Mouse (Mus musculus) midbrain, embryonic 14.5 days (tissue): Measurements from ENCODE around the gene Tns3. TPM values are rescaled to one million over a fixed set of nuclear protein-coding genes. Genes with fewer than 3 reads are reported as not detected.
A peak's percentile ranks its signal among the peaks of the same experiment; 100 is the strongest.

ENCODE experiments used
- ATAC-seq: fragments of 200-750 bp; cut with Nextera tagmentation; 2 replicates; pipeline ENCODE4 v1.8.0; 2017; ENCODE audit warnings: moderate number of reproducible peaks, moderate library complexity; ENCODE audit not compliant: low FRiP score, low TSS enrichment
- DNase-seq: peaks from one replicate; pipeline ENCODE4 v3.0.0-alpha.2; 2015
- H3K27ac ChIP-seq: fragments of 300-500 bp; sonication (generic); replicated peaks from 2 replicates; pipeline ENCODE4 v1.5.1; 2014; ENCODE audit warnings: mild to moderate bottlenecking, low read depth, low read length, moderate library complexity
- H3K27me3 ChIP-seq: fragments of 300-500 bp; sonication (generic); 2 replicates; pipeline ENCODE4 v1.6.1; 2014; ENCODE audit warnings: low read length, control low read depth, mixed read lengths; ENCODE audit not compliant: control insufficient read depth, insufficient read depth
- H3K36me3 ChIP-seq: fragments of 300-500 bp; sonication (generic); 2 replicates; pipeline ENCODE4 v1.6.1; 2014; ENCODE audit warnings: low read length, control low read depth; ENCODE audit not compliant: control insufficient read depth, insufficient read depth
- H3K4me1 ChIP-seq: fragments of 300-500 bp; sonication (generic); 2 replicates; pipeline ENCODE4 v1.6.1; 2014; ENCODE audit warnings: mild to moderate bottlenecking, antibody characterized with exemption, low read length, control low read depth; ENCODE audit not compliant: control insufficient read depth, insufficient read depth
- H3K4me2 ChIP-seq: fragments of 300-500 bp; sonication (generic); 2 replicates; pipeline ENCODE4 v1.6.1; 2014; ENCODE audit warnings: mild to moderate bottlenecking, low read length, moderate library complexity
- H3K4me3 ChIP-seq: fragments of 300-500 bp; sonication (generic); replicated peaks from 2 replicates; pipeline ENCODE4 v1.5.1; 2014; ENCODE audit warnings: low read depth, low read length
- H3K9ac ChIP-seq: fragments of 300-500 bp; sonication (generic); replicated peaks from 2 replicates; pipeline ENCODE4 v1.6.1; 2014; ENCODE audit warnings: mild to moderate bottlenecking, low read length, moderate library complexity
- H3K9me3 ChIP-seq: fragments of 300-500 bp; sonication (generic); 2 replicates; pipeline ENCODE4 v1.6.1; 2016; ENCODE audit warnings: low read length, control low read depth, mixed read lengths; ENCODE audit not compliant: control insufficient read depth
- WGBS: fragments of 180-500 bp; shearing (Covaris S2); extraction: QIAGEN DNeasy Blood & Tissue Kit; methylation state at CpG from one replicate; pipeline ENCODE4 v1.1.7; 2014; 5-methylcytosine and 5-hydroxymethylcytosine counted together
- polyA plus RNA-seq: library from polyadenylated mRNA; unstranded; fragments of >200 nt; fragmentation: Nextera tagmentation; extraction: Ambion mirVana; gene quantifications from 2 replicates; pipeline ENCODE4 v1.2.1, GENCODE M21; 2014

Gene Tns3
- polyA plus RNA-seq, 1 experiment from 2014 or later = 4.4 TPM

GRCm38 (mm10) chr11:8457951-8458350, 206.4 kb downstream of the Tns3 start:
- 60% methylated on average over 5 of the region's 5 CpGs for WGBS
- Histone ChIP-seq H3K9me3 (no peaks in the 10 kb centered on the region), H3K4me1 (peaks cover 17% of the 10 kb centered on the region; the same call in 1 of the 2 replicates), H3K36me3 (no peaks in the 10 kb centered on the region), H3K4me2 (no peak overlapping the region), H3K4me3 (no peak overlapping the region), H3K9ac (no peak overlapping the region), H3K27ac (no peak overlapping the region), H3K27me3 (no peaks in the 10 kb centered on the region)
- ATAC-seq (no peak), DNase-seq (peak; percentile 40)

GRCm38 (mm10) chr11:8456586-8457285, 207.6 kb downstream of the Tns3 start:
- Histone ChIP-seq H3K27ac (peak overlapping the region; percentile 57), H3K4me1 (peaks cover 17% of the 10 kb centered on the region; the same call in 1 of the 2 replicates), H3K9me3 (no peaks in the 10 kb centered on the region), H3K36me3 (no peaks in the 10 kb centered on the region), H3K9ac (no peak overlapping the region), H3K4me3 (no peak overlapping the region), H3K4me2 (no peak overlapping the region), H3K27me3 (no peaks in the 10 kb centered on the region)
- 52% methylated on average over 9 of the region's 9 CpGs for WGBS
- ATAC-seq (peak; percentile 51; the same call in 1 of the 2 replicates), DNase-seq (peak; percentile 41)

GRCm38 (mm10) chr11:8455650-8456049, 208.7 kb downstream of the Tns3 start:
- H3K36me3 ChIP-seq = no peaks in the 10 kb centered on the region
- WGBS = 88% methylated on average over 6 of the region's 6 CpGs
- H3K27me3 ChIP-seq = no peaks in the 10 kb centered on the region
- H3K4me3 ChIP-seq = no peak overlapping the region
- no peaks in the 10 kb centered on the region for H3K9me3 ChIP-seq
- no peak overlapping the region for H3K27ac ChIP-seq
- peaks cover 17% of the 10 kb centered on the region; the same call in 1 of the 2 replicates for H3K4me1 ChIP-seq
- no peak overlapping the region for H3K4me2 ChIP-seq
- ATAC-seq (no peak), DNase-seq (no peak)
- H3K9ac ChIP-seq = no peak overlapping the region

- H3K36me3 ChIP-seq = no peaks in the 10 kb centered on the region
- no peak overlapping the region for H3K4me2 ChIP-seq
- H3K27ac ChIP-seq = no peak overlapping the region
- DNase-seq (no peak), ATAC-seq (no peak)
- H3K4me1 ChIP-seq = peaks cover 17% of the 10 kb centered on the region; the same call in 1 of the 2 replicates
- WGBS = 72% methylated on average over 6 of the region's 6 CpGs
- H3K4me3 ChIP-seq = no peak overlapping the region
- no peak overlapping the region for H3K9ac ChIP-seq
- no peaks in the 10 kb centered on the region for H3K9me3 ChIP-seq
- no peaks in the 10 kb centered on the region for H3K27me3 ChIP-seq
These were observed 211.1 kb downstream of the Tns3 start for GRCm38 (mm10) chr11:8453252-8453651.

GRCm38 (mm10) chr11:8451597-8452201, 212.6 kb downstream of the Tns3 start:
- no peak for ATAC-seq
- Histone ChIP-seq H3K9me3 (no peaks in the 10 kb centered on the region), H3K4me1 (peaks cover 8% of the 10 kb centered on the region; the same call in 1 of the 2 replicates), H3K9ac (no peak overlapping the region), H3K27me3 (no peaks in the 10 kb centered on the region), H3K4me3 (no peak overlapping the region), H3K27ac (no peak overlapping the region), H3K36me3 (no peaks in the 10 kb centered on the region), H3K4me2 (no peak overlapping the region)
- DNase-seq = no peak
- WGBS = 90% methylated on average over 6 of the region's 6 CpGs

GRCm38 (mm10) chr11:8450540-8450939, 213.8 kb downstream of the Tns3 start:
- no peaks in the 10 kb centered on the region for H3K4me1 ChIP-seq
- no peak overlapping the region for H3K9ac ChIP-seq
- no peaks in the 10 kb centered on the region for H3K36me3 ChIP-seq
- no peaks in the 10 kb centered on the region for H3K27me3 ChIP-seq
- H3K4me3 ChIP-seq = no peak overlapping the region
- no peak for ATAC-seq
- no peak overlapping the region for H3K27ac ChIP-seq
- DNase-seq = no peak
- no peaks in the 10 kb centered on the region for H3K9me3 ChIP-seq
- H3K4me2 ChIP-seq = no peak overlapping the region
- WGBS = 92% methylated on average over 4 of the region's 4 CpGs

- no peaks in the 10 kb centered on the region for H3K4me1 ChIP-seq
- H3K36me3 ChIP-seq = no peaks in the 10 kb centered on the region
- ATAC-seq (peak; percentile 66), DNase-seq (peak; percentile 86)
- 46% methylated on average over 8 of the region's 8 CpGs for WGBS
- H3K4me3 ChIP-seq = no peak overlapping the region
- H3K27me3 ChIP-seq = no peaks in the 10 kb centered on the region
- H3K9me3 ChIP-seq = no peaks in the 10 kb centered on the region
- 0 out of 2 replicates have a peak overlapping the region, but pooled peaks have one; percentile 47 for H3K27ac ChIP-seq
- H3K9ac ChIP-seq = no peak overlapping the region
- H3K4me2 ChIP-seq = no peak overlapping the region
These were observed 218.4 kb downstream of the Tns3 start for GRCm38 (mm10) chr11:8445915-8446356.

- H3K27me3 ChIP-seq = no peaks in the 10 kb centered on the region
- no peaks in the 10 kb centered on the region for H3K9me3 ChIP-seq
- no peak overlapping the region for H3K4me2 ChIP-seq
- no peaks in the 10 kb centered on the region for H3K36me3 ChIP-seq
- DNase-seq (no peak), ATAC-seq (no peak)
- WGBS = 88% methylated on average over 13 of the region's 13 CpGs
- H3K4me3 ChIP-seq = no peak overlapping the region
- H3K9ac ChIP-seq = no peak overlapping the region
- no peak overlapping the region for H3K27ac ChIP-seq
- no peaks in the 10 kb centered on the region for H3K4me1 ChIP-seq
These were observed 219.4 kb downstream of the Tns3 start for GRCm38 (mm10) chr11:8444759-8445422.
